ENCODE assay signal across 7 mouse cellular contexts in genomic region chr8:119557821-119558602, GRCm38 (mm10). TPM values are rescaled to one million over a fixed set of nuclear protein-coding genes. Genes with fewer than 3 reads are reported as not detected.
DNase-seq lines count a peak whose midpoint lies in the region; ATAC-seq and TF ChIP-seq lines count a peak whose summit lies in the region.

No protein-coding gene starts in this region.

- H3K9ac ChIP-seq in forebrain, embryonic 13.5 days, result peak overlapping the region; percentile 92
- H3K9ac ChIP-seq in kidney, embryonic 16.5 days (replicated peaks; ENCODE audit: low read length), result peak overlapping the region; percentile 90

- H3K36me3 ChIP-seq in forebrain, embryonic 13.5 days (ENCODE audit: poor library complexity, severe bottlenecking), result peaks cover 15% of the 10 kb centered on the region
- H3K36me3 ChIP-seq in kidney, embryonic 16.5 days (ENCODE audit: insufficient read depth, low read length), result peaks cover 4% of the 10 kb centered on the region; the same call in 1 of the 2 replicates
- no peaks in the 10 kb centered on the region for H3K36me3 ChIP-seq in testis, adult 2 months (ENCODE audit: control insufficient read depth, insufficient read depth, low read length)

- WGBS in forebrain, embryonic 13.5 days, result under 1% methylated on average over 55 of the region's 55 CpGs
- WGBS in kidney, embryonic 16.5 days, result under 1% methylated on average over 55 of the region's 55 CpGs

- H3K4me1 ChIP-seq in forebrain, embryonic 13.5 days, result peaks cover 31% of the 10 kb centered on the region
- peaks cover 24% of the 10 kb centered on the region for H3K4me1 ChIP-seq in kidney, embryonic 16.5 days (ENCODE audit: insufficient read depth, low read length)
- H3K4me1 ChIP-seq in testis, adult 2 months (ENCODE audit: control insufficient read depth, insufficient read depth, low read length), result peaks cover 12% of the 10 kb centered on the region

- peak overlapping the region; percentile 89 for H3K27ac ChIP-seq in forebrain, embryonic 13.5 days
- peak overlapping the region; percentile 92 for H3K27ac ChIP-seq in kidney, embryonic 16.5 days (ENCODE audit: low read length)
- H3K27ac ChIP-seq in testis, adult 2 months (ENCODE audit: control insufficient read depth, insufficient read depth, low read depth, low read length), result peak overlapping the region; percentile 98

- DNase-seq in right cerebral cortex, postnatal 4 days, result peak; percentile 77
- DNase-seq in right cerebral cortex, postnatal 36 days (ENCODE audit: low spot score in 2 of 2), result no peak
- DNase-seq in brain, adult 2 months (ENCODE audit: low read depth, low spot score), result peak; percentile 85
- peak; percentile 76 for DNase-seq in lung, postnatal 36 days

- no peaks in the 10 kb centered on the region for H3K27me3 ChIP-seq in forebrain, embryonic 13.5 days
- H3K27me3 ChIP-seq in kidney, embryonic 16.5 days (ENCODE audit: insufficient read depth, low read length), result no peaks in the 10 kb centered on the region
- H3K27me3 ChIP-seq in testis, adult 2 months (ENCODE audit: control insufficient read depth, insufficient read depth, low read length), result no peaks in the 10 kb centered on the region

- TF ChIP-seq CTCF in testis, adult 2 months (IDR thresholded peaks at IDR 0.05; ENCODE audit: control insufficient read depth, insufficient read depth, insufficient replicate concordance, low read depth, low read length), result no peak

- peak; percentile 92 for ATAC-seq in forebrain, embryonic 13.5 days
- ATAC-seq in kidney, embryonic 16.5 days (ENCODE audit: low FRiP score, low TSS enrichment), result peak; percentile 92

- H3K4me2 ChIP-seq in forebrain, embryonic 13.5 days, result peak overlapping the region; percentile 92
- H3K4me2 ChIP-seq in kidney, embryonic 16.5 days (replicated peaks; ENCODE audit: low read depth, low read length), result peak overlapping the region; percentile 83

- H3K4me3 ChIP-seq in forebrain, embryonic 13.5 days, result peak overlapping the region; percentile 72
- peak overlapping the region; percentile 83 for H3K4me3 ChIP-seq in kidney, embryonic 16.5 days (ENCODE audit: low read length)
- peak overlapping the region; percentile 98 for H3K4me3 ChIP-seq in testis, adult 2 months (ENCODE audit: control insufficient read depth, low read depth, low read length)

- TF ChIP-seq POLR2A in testis, adult 2 months (IDR thresholded peaks at IDR 0.05; ENCODE audit: control insufficient read depth, low read depth, low read length), result peak; percentile 5; the same call in 1 of the 2 replicates

- no peaks in the 10 kb centered on the region for H3K9me3 ChIP-seq in forebrain, embryonic 13.5 days (replicated peaks)
- H3K9me3 ChIP-seq in kidney, embryonic 16.5 days (ENCODE audit: low read length), result no peaks in the 10 kb centered on the region

RNA-seq across cellular contexts. Expression of gene Mbtps1, which starts 0.5 kb away (rescaled TPM):
- 67.2 and 70.5 TPM in 2 replicates for polyA plus RNA-seq in forebrain, embryonic 13.5 days (2015; fragmentation: Nextera tagmentation; extraction: Ambion mirVana)
- polyA plus RNA-seq in kidney, embryonic 16.5 days (2015; fragmentation: Nextera tagmentation; extraction: Ambion mirVana), result 131 TPM in 2 replicates
- 21.3 and 25.2 TPM in 2 replicates for polyA plus RNA-seq in testis, adult 2 months (2012; rRNA removed)

RNA-seq across cellular contexts. Expression of gene Hsdl1, which starts 17.0 kb away (rescaled TPM):
- polyA plus RNA-seq in forebrain, embryonic 13.5 days (2015; fragmentation: Nextera tagmentation; extraction: Ambion mirVana), result 109 and 130 TPM in 2 replicates
- 39.8 and 43.1 TPM in 2 replicates for polyA plus RNA-seq in kidney, embryonic 16.5 days (2015; fragmentation: Nextera tagmentation; extraction: Ambion mirVana)
- 12.7 and 12.9 TPM in 2 replicates for polyA plus RNA-seq in testis, adult 2 months (2012; rRNA removed)

RNA-seq across cellular contexts. Expression of gene Dnaaf1, which starts 17.0 kb away (rescaled TPM):
- polyA plus RNA-seq in forebrain, embryonic 13.5 days (2015; fragmentation: Nextera tagmentation; extraction: Ambion mirVana), result 0.19 and 0.62 TPM in 2 replicates
- polyA plus RNA-seq in kidney, embryonic 16.5 days (2015; fragmentation: Nextera tagmentation; extraction: Ambion mirVana), result 0.27 and 0.37 TPM in 2 replicates
- polyA plus RNA-seq in testis, adult 2 months (2012; rRNA removed), result 577 and 660 TPM in 2 replicates

RNA-seq across cellular contexts. Expression of gene Taf1c, which starts 47.0 kb away (rescaled TPM):
- polyA plus RNA-seq in forebrain, embryonic 13.5 days (2015; fragmentation: Nextera tagmentation; extraction: Ambion mirVana), result 15.2 and 16.8 TPM in 2 replicates
- 15.4 and 15.5 TPM in 2 replicates for polyA plus RNA-seq in kidney, embryonic 16.5 days (2015; fragmentation: Nextera tagmentation; extraction: Ambion mirVana)
- 6.3 and 6.9 TPM in 2 replicates for polyA plus RNA-seq in testis, adult 2 months (2012; rRNA removed)

RNA-seq across cellular contexts. Expression of gene Adad2, which starts 54.5 kb away (rescaled TPM):
- polyA plus RNA-seq in forebrain, embryonic 13.5 days (2015; fragmentation: Nextera tagmentation; extraction: Ambion mirVana), result not detected in 2 replicates
- 0.12 and 0.14 TPM in 2 replicates for polyA plus RNA-seq in kidney, embryonic 16.5 days (2015; fragmentation: Nextera tagmentation; extraction: Ambion mirVana)
- polyA plus RNA-seq in testis, adult 2 months (2012; rRNA removed), result 48.7 and 54.3 TPM in 2 replicates

Comparison
In these comparisons a context has a peak if more than half of its experiments do, and no peak if none do; other contexts are left out.
1. DNase-seq: peak in right cerebral cortex, postnatal 4 days (single experiment), brain, adult 2 months (single experiment) and lung, postnatal 36 days (single experiment); none in right cerebral cortex, postnatal 36 days (0 of 2).
2. RNA of gene Dnaaf1, which starts 17.0 kb away (polyA plus RNA-seq): 577 to 660 TPM in testis, adult 2 months; 0.27 to 0.37 TPM in kidney, embryonic 16.5 days and 0.19 to 0.62 TPM in forebrain, embryonic 13.5 days; every median in the first group is over 100 times any median in the second.
3. Peak in every context shown above with its lines, with median percentiles within 50 percentile points of each other: H3K27ac ChIP-seq and H3K4me3 ChIP-seq.